Mouse (Mus musculus): ENCODE results near the gene Ogfod3. TPM values are rescaled to one million over a fixed set of nuclear protein-coding genes. Genes with fewer than 3 reads are reported as not detected.

Ogfod3 gene
- polyA plus RNA-seq, 1 experiment from 2014 or later: 28.3 TPM

DNA sequence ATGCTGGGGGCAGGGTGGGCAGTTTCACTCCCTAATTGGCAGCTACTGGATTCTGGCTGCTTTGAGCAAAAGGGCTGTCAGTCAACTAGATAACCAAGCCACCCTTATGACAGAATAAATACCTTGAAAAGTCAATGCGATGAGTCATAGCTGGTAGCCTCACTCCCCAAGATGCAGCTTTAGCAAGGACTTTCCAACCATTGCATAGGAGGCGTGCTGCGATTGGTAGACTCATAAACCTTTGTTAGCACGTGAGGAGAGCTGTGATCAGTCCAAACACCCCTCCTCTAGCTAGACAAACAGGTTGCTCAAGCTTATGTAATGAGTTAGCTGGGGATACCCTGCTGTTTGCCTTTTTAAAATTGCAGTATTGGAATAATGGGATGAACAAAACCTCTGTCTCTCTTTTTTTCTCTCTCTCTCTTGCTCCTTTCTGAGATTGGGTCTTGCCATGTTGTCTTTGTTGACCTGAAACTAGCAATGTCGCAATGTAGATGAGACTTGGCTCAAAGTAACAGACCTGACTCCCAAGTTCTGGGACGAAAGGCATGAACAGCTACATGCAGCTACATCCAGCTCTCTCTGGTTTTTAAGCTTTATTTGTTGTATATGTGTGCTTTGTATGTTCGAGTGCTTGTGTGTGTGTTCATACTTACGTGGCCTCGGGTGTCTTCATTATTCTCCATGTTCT lies 61.0 kb downstream of the Ogfod3 start:
- ATAC-seq (ENCODE audit: low FRiP score, low read depth): no peak
- Histone ChIP-seq H3K27me3 (no peaks in the 10 kb centered on the region), H3K4me3 (no peak overlapping the region), H3K9ac (no peak overlapping the region), H3K9me3 (no peaks in the 10 kb centered on the region), H3K4me2 (no peak overlapping the region), H3K4me1 (replicated peaks) (no peaks in the 10 kb centered on the region), H3K27ac (replicated peaks) (no peak overlapping the region), H3K36me3 (no peaks in the 10 kb centered on the region)
- WGBS: 75% methylated on average over 9 of the region's 9 CpGs

DNA sequence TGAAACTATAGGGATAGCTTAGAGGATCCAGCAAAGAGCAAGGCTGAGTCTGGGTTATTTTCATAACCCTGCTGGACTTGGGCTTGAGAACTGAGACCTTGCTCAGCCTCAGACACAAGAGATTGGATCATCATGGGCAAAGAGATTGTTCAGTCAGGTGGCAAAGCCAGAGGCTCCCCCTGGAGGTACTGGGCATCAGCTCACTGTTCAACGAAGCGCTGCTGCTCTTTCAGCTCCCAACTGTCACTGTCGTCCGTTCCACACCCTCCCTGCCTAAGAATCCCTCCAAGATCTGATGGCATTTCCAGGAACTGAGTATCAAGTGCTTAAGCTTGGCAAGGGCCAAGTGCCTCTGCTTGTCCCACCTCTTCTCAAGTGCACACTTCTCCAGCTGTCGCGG lies 65.8 kb downstream of the Ogfod3 start:
- Histone ChIP-seq H3K4me3 (no peak overlapping the region), H3K27me3 (no peaks in the 10 kb centered on the region), H3K4me2 (no peak overlapping the region), H3K9me3 (no peaks in the 10 kb centered on the region), H3K36me3 (no peaks in the 10 kb centered on the region), H3K4me1 (replicated peaks) (no peaks in the 10 kb centered on the region), H3K27ac (replicated peaks) (no peak overlapping the region), H3K9ac (no peak overlapping the region)
- ATAC-seq (ENCODE audit: low FRiP score, low read depth): no peak
- WGBS: 52% methylated on average over 6 of the region's 6 CpGs

- no peaks in the 10 kb centered on the region for H3K27me3 ChIP-seq
- H3K9ac ChIP-seq: no peak overlapping the region
- 89% methylated on average over 5 of the region's 5 CpGs for WGBS
- H3K4me3 ChIP-seq: no peak overlapping the region
- no peak overlapping the region for H3K4me2 ChIP-seq
- no peaks in the 10 kb centered on the region for H3K4me1 ChIP-seq (replicated peaks)
- ATAC-seq (ENCODE audit: low FRiP score, low read depth): no peak
- no peaks in the 10 kb centered on the region for H3K36me3 ChIP-seq
- no peak overlapping the region for H3K27ac ChIP-seq (replicated peaks)
- no peaks in the 10 kb centered on the region for H3K9me3 ChIP-seq
Observed at GRCm38 (mm10) chr11:121137682-121138081, 66.8 kb downstream of the Ogfod3 start.

GRCm38 (mm10) chr11:121134600-121134999 lies 69.9 kb downstream of the Ogfod3 start:
- no peak overlapping the region for H3K4me2 ChIP-seq
- no peaks in the 10 kb centered on the region for H3K27me3 ChIP-seq
- no peak for ATAC-seq (ENCODE audit: low FRiP score, low read depth)
- no peaks in the 10 kb centered on the region for H3K9me3 ChIP-seq
- no peak overlapping the region for H3K9ac ChIP-seq
- no peaks in the 10 kb centered on the region for H3K36me3 ChIP-seq
- 56% methylated on average over 1 of the region's 1 CpGs for WGBS
- H3K27ac ChIP-seq (replicated peaks): no peak overlapping the region
- H3K4me3 ChIP-seq: no peak overlapping the region
- no peaks in the 10 kb centered on the region for H3K4me1 ChIP-seq (replicated peaks)

- no peaks in the 10 kb centered on the region for H3K36me3 ChIP-seq
- H3K4me1 ChIP-seq (replicated peaks): no peaks in the 10 kb centered on the region
- no peak for ATAC-seq (ENCODE audit: low FRiP score, low read depth)
- WGBS: 77% methylated on average over 1 of the region's 1 CpGs
- no peak overlapping the region for H3K4me3 ChIP-seq
- no peak overlapping the region for H3K27ac ChIP-seq (replicated peaks)
- H3K4me2 ChIP-seq: no peak overlapping the region
- H3K9me3 ChIP-seq: no peaks in the 10 kb centered on the region
- no peaks in the 10 kb centered on the region for H3K27me3 ChIP-seq
- no peak overlapping the region for H3K9ac ChIP-seq
Observed at GRCm38 (mm10) chr11:121129616-121130015, 74.9 kb downstream of the Ogfod3 start.

Other genes starting within 250 kb of the Ogfod3 start
- gene Csnk1d, start 213.4 kb downstream of the Ogfod3 start, polyA plus RNA-seq (2015; fragmentation: Nextera tagmentation; extraction: Ambion mirVana): 147 and 149 TPM in 2 replicates
- gene Cd7, start 165.3 kb downstream of the Ogfod3 start, polyA plus RNA-seq (2015; fragmentation: Nextera tagmentation; extraction: Ambion mirVana): not detected in 2 replicates
- not detected in 2 replicates for gene Sectm1b, start 141.1 kb downstream of the Ogfod3 start, polyA plus RNA-seq (2015; fragmentation: Nextera tagmentation; extraction: Ambion mirVana)
- gene Sectm1a, start 123.5 kb downstream of the Ogfod3 start, polyA plus RNA-seq (2015; fragmentation: Nextera tagmentation; extraction: Ambion mirVana): 0.26 TPM in 1 of 2 replicates, not detected in the other
- not detected in 2 replicates for gene Tex19.2, start 86.0 kb downstream of the Ogfod3 start, polyA plus RNA-seq (2015; fragmentation: Nextera tagmentation; extraction: Ambion mirVana)
- gene Tex19.1, start 58.6 kb downstream of the Ogfod3 start, polyA plus RNA-seq (2015; fragmentation: Nextera tagmentation; extraction: Ambion mirVana): not detected in 2 replicates
- 0.54 and 0.65 TPM in 2 replicates for gene Uts2r, start 44.4 kb downstream of the Ogfod3 start, polyA plus RNA-seq (2015; fragmentation: Nextera tagmentation; extraction: Ambion mirVana)
- 31.6 and 32.5 TPM in 2 replicates for gene Hexdc, start 278 bp downstream of the Ogfod3 start, polyA plus RNA-seq (2015; fragmentation: Nextera tagmentation; extraction: Ambion mirVana)
- 36.9 and 37.4 TPM in 2 replicates for gene Cybc1, start 24.6 kb upstream of the Ogfod3 start, polyA plus RNA-seq (2015; fragmentation: Nextera tagmentation; extraction: Ambion mirVana)
- gene Narf, start 32.5 kb upstream of the Ogfod3 start, polyA plus RNA-seq (2015; fragmentation: Nextera tagmentation; extraction: Ambion mirVana): 81.6 and 86.8 TPM in 2 replicates
- 15.7 TPM in 2 replicates for gene Foxk2, start 55.3 kb upstream of the Ogfod3 start, polyA plus RNA-seq (2015; fragmentation: Nextera tagmentation; extraction: Ambion mirVana)
- gene Wdr45b, start 149.7 kb upstream of the Ogfod3 start, polyA plus RNA-seq (2015; fragmentation: Nextera tagmentation; extraction: Ambion mirVana): 83.0 and 85.1 TPM in 2 replicates
- 11.4 and 12.1 TPM in 2 replicates for gene Rab40b, start 183.5 kb upstream of the Ogfod3 start, polyA plus RNA-seq (2015; fragmentation: Nextera tagmentation; extraction: Ambion mirVana)
- 9.4 and 10.4 TPM in 2 replicates for gene Fn3krp, start 216.7 kb upstream of the Ogfod3 start, polyA plus RNA-seq (2015; fragmentation: Nextera tagmentation; extraction: Ambion mirVana)
- 7.0 and 7.4 TPM in 2 replicates for gene Fn3k, start 230.2 kb upstream of the Ogfod3 start, polyA plus RNA-seq (2015; fragmentation: Nextera tagmentation; extraction: Ambion mirVana)
- 61.3 and 63.6 TPM in 2 replicates for gene Tbcd, start 247.2 kb upstream of the Ogfod3 start, polyA plus RNA-seq (2015; fragmentation: Nextera tagmentation; extraction: Ambion mirVana)